Mouse (Mus musculus): Measurements from ENCODE around the gene Arpc5.
A peak's percentile ranks its signal among the peaks of the same experiment; 100 is the strongest.

The Arpc5 gene

GRCm38 (mm10) chr1:152810533-152811439, 44.4 kb downstream of the Arpc5 start:
- no peak for DNase-seq (ENCODE audit: low spot score in 2 of 2)

GRCm38 (mm10) chr1:152815265-152815701, 48.9 kb downstream of the Arpc5 start:
- peak; percentile 34 to 71 for DNase-seq (ENCODE audit: low spot score in 2 of 2)

GRCm38 (mm10) chr1:152817027-152817769, 50.9 kb downstream of the Arpc5 start:
- no peak for DNase-seq (ENCODE audit: low spot score in 2 of 2)

- no peak for DNase-seq (ENCODE audit: low spot score in 2 of 2)
Observed at GRCm38 (mm10) chr1:152817794-152818193, 51.5 kb downstream of the Arpc5 start.

- DNase-seq (ENCODE audit: low spot score in 2 of 2): no peak
Observed at GRCm38 (mm10) chr1:152819558-152819957, 53.2 kb downstream of the Arpc5 start.

GRCm38 (mm10) chr1:152820911-152821695, 54.8 kb downstream of the Arpc5 start:
- DNase-seq (ENCODE audit: low spot score in 2 of 2): no peak

- DNase-seq (ENCODE audit: low spot score in 2 of 2): no peak
Observed at GRCm38 (mm10) chr1:152821746-152822145, 55.4 kb downstream of the Arpc5 start.

GRCm38 (mm10) chr1:152824206-152824605, 57.9 kb downstream of the Arpc5 start:
- no peak for DNase-seq (ENCODE audit: low spot score in 2 of 2)
